Mouse (Mus musculus) ES-E14 (cell line): ENCODE measurements around the gene Arrdc5.

Experiments
- HCFC1 ChIP-seq: IDR thresholded peaks from 2 replicates; pipeline ENCODE4 v1.6.1; 2012; ENCODE audit warnings: low read length, inconsistent platforms, borderline replicate concordance; ENCODE audit not compliant: insufficient read depth
- MAFK ChIP-seq: IDR thresholded peaks from 2 replicates; pipeline ENCODE4 v1.6.1; 2014; ENCODE audit warnings: mild to moderate bottlenecking, low read depth, low read length, inconsistent platforms; ENCODE audit not compliant: insufficient read depth

DNA sequence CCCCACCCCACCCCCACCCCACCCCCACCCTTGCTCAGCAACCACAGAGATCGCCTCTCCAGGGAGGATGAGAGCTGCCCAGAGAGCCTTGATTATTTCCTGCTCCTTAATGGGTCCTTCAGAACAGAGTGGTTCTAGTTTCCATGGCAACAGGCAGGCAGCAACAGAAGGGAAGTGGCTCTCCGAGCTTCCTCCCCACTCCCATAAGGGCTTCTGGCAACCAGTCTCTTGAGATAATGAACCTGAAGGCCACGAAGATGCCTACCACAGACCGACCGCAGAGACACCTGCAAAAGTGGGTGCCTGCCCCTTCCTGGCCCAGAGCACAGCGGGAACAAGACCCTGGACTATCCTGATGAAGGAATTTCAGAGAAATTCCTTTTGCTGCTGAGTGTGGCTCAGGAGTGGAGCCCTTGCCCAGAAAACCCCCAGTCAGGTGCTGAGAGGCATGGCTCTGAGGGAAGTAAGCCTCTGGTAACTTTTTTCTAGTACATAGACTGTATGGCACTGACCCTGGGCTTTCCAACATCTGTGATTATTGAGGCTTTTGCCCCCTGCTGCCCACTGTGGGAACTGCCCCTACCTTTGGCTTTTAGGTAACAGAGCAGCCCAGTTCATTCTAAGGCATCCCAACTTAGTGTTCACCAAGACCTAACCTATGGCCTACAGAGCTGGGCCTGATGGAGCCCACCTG, 48.8 kb downstream of the Arrdc5 start:
- TF ChIP-seq HCFC1 (peak; percentile 48; the same call in 1 of the 2 replicates), MAFK (no peak)
